Mouse (Mus musculus) embryonic fibroblast, embryonic 13.5 days (primary cell): ENCODE measurements around the gene Cradd.

Experiments used
- CTCF ChIP-seq: IDR thresholded peaks from 2 replicates; pipeline ENCODE4 v1.5.1; 2011; ENCODE audit warnings: mild to moderate bottlenecking, control low read depth, low read length, moderate library complexity, borderline replicate concordance; ENCODE audit not compliant: insufficient read depth
- POLR2A ChIP-seq: IDR thresholded peaks from 2 replicates; pipeline ENCODE4 v1.6.1; 2011; ENCODE audit warnings: low read depth, mild to moderate bottlenecking, control low read depth, low read length, moderate library complexity

DNA sequence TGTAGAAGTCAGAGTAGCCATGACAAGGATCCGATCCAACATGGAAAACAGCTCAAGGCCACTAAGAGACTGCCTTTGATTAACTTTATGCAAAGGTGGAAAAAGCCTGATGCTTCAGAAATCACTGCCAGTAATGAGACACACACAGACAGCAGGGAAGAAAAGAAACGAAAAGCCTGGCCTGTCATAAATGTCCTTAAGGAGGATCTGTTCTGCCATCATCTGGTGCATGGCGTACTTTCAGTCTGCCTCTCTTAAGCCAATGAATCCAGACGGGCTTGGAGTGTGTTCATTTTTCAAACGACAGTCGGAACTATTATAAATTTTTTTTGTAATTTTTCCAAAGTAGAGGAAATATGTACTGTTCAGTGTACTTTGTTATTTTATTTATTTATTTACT lies 95.7 kb downstream of the Cradd start:
- TF ChIP-seq CTCF (no peak), POLR2A (no peak)
